Mouse (Mus musculus) small intestine, adult 2 months (tissue): ENCODE results near the gene Adgrg3. TPM values are rescaled to one million over a fixed set of nuclear protein-coding genes. Genes with fewer than 3 reads are reported as not detected.

ENCODE experiments used
- H3K27ac ChIP-seq: fragments of 200-500 bp; 2 replicates; pipeline ENCODE4 v1.5.1; 2012; ENCODE audit warnings: low read depth, low read length, control low read depth, inconsistent platforms; ENCODE audit not compliant: insufficient read depth
- H3K27me3 ChIP-seq: fragments of 200-500 bp; 2 replicates; pipeline ENCODE4 v1.6.1; 2012; ENCODE audit warnings: mild to moderate bottlenecking, moderate library complexity, low read length, inconsistent platforms; ENCODE audit not compliant: control insufficient read depth, insufficient read depth
- H3K36me3 ChIP-seq: fragments of 200-500 bp; 2 replicates; pipeline ENCODE4 v1.6.1; 2012; ENCODE audit warnings: mild to moderate bottlenecking, low read length, control low read depth, inconsistent platforms; ENCODE audit not compliant: control insufficient read depth, insufficient read depth
- H3K4me1 ChIP-seq: fragments of 200-500 bp; 2 replicates; pipeline ENCODE4 v1.6.1; 2012; ENCODE audit warnings: low read length, inconsistent platforms, mixed read lengths; ENCODE audit not compliant: control insufficient read depth, insufficient read depth, insufficient read length
- H3K4me3 ChIP-seq: fragments of 200-500 bp; 2 replicates; pipeline ENCODE4 v1.5.1; 2012; ENCODE audit warnings: low read depth, mild to moderate bottlenecking, control low read depth, inconsistent platforms, low read length, moderate library complexity
- CTCF ChIP-seq: fragments of 200-500 bp; IDR thresholded peaks from 2 replicates; pipeline ENCODE4 v1.5.1; 2012; ENCODE audit warnings: low read depth, mild to moderate bottlenecking, control low read depth, inconsistent platforms, low read length, moderate library complexity, mixed read lengths; ENCODE audit not compliant: insufficient replicate concordance, insufficient read length; ENCODE audit errors: extremely low read depth
- POLR2A ChIP-seq: fragments of 200-500 bp; IDR thresholded peaks from 2 replicates; pipeline ENCODE4 v1.6.1; 2012; ENCODE audit warnings: low read depth, mild to moderate bottlenecking, control low read depth, inconsistent platforms, low read length, moderate library complexity
- WGBS: fragments of 180-500 bp; shearing (Covaris S2); methylation state at CpG from one replicate; pipeline ENCODE4 v1.1.7; 2018; 5-methylcytosine and 5-hydroxymethylcytosine counted together
- polyA plus RNA-seq: library from polyadenylated mRNA; depleted of rRNA; stranded (reverse); fragments of >200 nt; gene quantifications from 2 replicates; pipeline ENCODE4 v1.2.3, GENCODE M21; 2012

Adgrg3 gene
- polyA plus RNA-seq, 1 experiment: 7.6 TPM

- Histone ChIP-seq H3K27ac (no peak overlapping the region), H3K4me1 (peaks cover 5% of the 10 kb centered on the region), H3K36me3 (no peaks in the 10 kb centered on the region), H3K27me3 (no peaks in the 10 kb centered on the region), H3K4me3 (no peak overlapping the region)
- WGBS: 74% methylated on average over 5 of the region's 5 CpGs
- TF ChIP-seq CTCF (no peak), POLR2A (no peak)
Observed at GRCm38 (mm10) chr8:94992534-94992933, 25.0 kb upstream of the Adgrg3 start.

GRCm38 (mm10) chr8:94992996-94993724 lies 24.3 kb upstream of the Adgrg3 start:
- no peaks in the 10 kb centered on the region for H3K36me3 ChIP-seq
- 82% methylated on average over 9 of the region's 9 CpGs for WGBS
- H3K4me3 ChIP-seq: no peak overlapping the region
- H3K27me3 ChIP-seq: no peaks in the 10 kb centered on the region
- H3K4me1 ChIP-seq: peaks cover 5% of the 10 kb centered on the region
- no peak for TF ChIP-seq POLR2A
- no peak for TF ChIP-seq CTCF
- no peak overlapping the region for H3K27ac ChIP-seq

GRCm38 (mm10) chr8:94994006-94994405 lies 23.5 kb upstream of the Adgrg3 start:
- WGBS: 50% methylated on average over 14 of the region's 14 CpGs
- TF ChIP-seq CTCF: no peak
- TF ChIP-seq POLR2A: no peak
- Histone ChIP-seq H3K4me3 (no peak overlapping the region), H3K27me3 (no peaks in the 10 kb centered on the region), H3K4me1 (peaks cover 5% of the 10 kb centered on the region), H3K36me3 (no peaks in the 10 kb centered on the region), H3K27ac (no peak overlapping the region)

- H3K36me3 ChIP-seq: no peaks in the 10 kb centered on the region
- no peaks in the 10 kb centered on the region for H3K27me3 ChIP-seq
- no peak overlapping the region for H3K27ac ChIP-seq
- 84% methylated on average over 1 of the region's 1 CpGs for WGBS
- TF ChIP-seq POLR2A (no peak), CTCF (no peak)
- no peak overlapping the region for H3K4me3 ChIP-seq
- peaks cover 5% of the 10 kb centered on the region for H3K4me1 ChIP-seq
Observed at GRCm38 (mm10) chr8:94994510-94994909, 23.0 kb upstream of the Adgrg3 start.

- H3K36me3 ChIP-seq: no peaks in the 10 kb centered on the region
- WGBS: 77% methylated on average over 5 of the region's 5 CpGs
- peaks cover 5% of the 10 kb centered on the region for H3K4me1 ChIP-seq
- no peaks in the 10 kb centered on the region for H3K27me3 ChIP-seq
- no peak overlapping the region for H3K4me3 ChIP-seq
- no peak for TF ChIP-seq POLR2A
- TF ChIP-seq CTCF: no peak
- H3K27ac ChIP-seq: no peak overlapping the region
Observed at GRCm38 (mm10) chr8:94995336-94995893, 22.1 kb upstream of the Adgrg3 start.

GRCm38 (mm10) chr8:94996037-94996436 lies 21.5 kb upstream of the Adgrg3 start:
- Histone ChIP-seq H3K4me3 (no peak overlapping the region), H3K27me3 (no peaks in the 10 kb centered on the region), H3K27ac (no peak overlapping the region), H3K36me3 (no peaks in the 10 kb centered on the region), H3K4me1 (peaks cover 7% of the 10 kb centered on the region)
- TF ChIP-seq CTCF (no peak), POLR2A (no peak)
- 76% methylated on average over 12 of the region's 12 CpGs for whole genome bisulfite sequencing

- WGBS: 42% methylated on average over 6 of the region's 6 CpGs
- no peaks in the 10 kb centered on the region for H3K27me3 ChIP-seq
- H3K4me1 ChIP-seq: peaks cover 4% of the 10 kb centered on the region
- TF ChIP-seq POLR2A (no peak), CTCF (no peak)
- H3K36me3 ChIP-seq: no peaks in the 10 kb centered on the region
- no peak overlapping the region for H3K27ac ChIP-seq
- no peak overlapping the region for H3K4me3 ChIP-seq
Observed at GRCm38 (mm10) chr8:94996899-94997856, 20.3 kb upstream of the Adgrg3 start.
